Mouse (Mus musculus) monocyte, adult 5-6 weeks (primary cell): Measurements from ENCODE around the gene Tns3. TPM values are rescaled to one million over a fixed set of nuclear protein-coding genes. Genes with fewer than 3 reads are reported as not detected.

Source experiments
- ATAC-seq: fragments of 153-309, 156-312 bp; replicated peaks from 2 replicates; pipeline ENCODE4 v1.8.0; 2017; ENCODE audit warnings: mild to moderate bottlenecking; ENCODE audit not compliant: low TSS enrichment, insufficient number of reproducible peaks, severe bottlenecking, poor library complexity, low FRiP score
- total RNA-seq: library from RNA; stranded (forward); fragments of 200-1000, 200-491, 200-594 nt; gene quantifications from 3 replicates; pipeline ENCODE4 v1.2.3, GENCODE M21; 2017

Gene Tns3
- total RNA-seq, 1 experiment from 2014 or later: 6.5 TPM

- no peak for ATAC-seq
These were observed 195.9 kb downstream of the Tns3 start for GRCm38 (mm10) chr11:8468161-8469091.

GRCm38 (mm10) chr11:8467403-8468160 lies 196.8 kb downstream of the Tns3 start:
- no peak for ATAC-seq

- no peak for ATAC-seq
These were observed 200.5 kb downstream of the Tns3 start for GRCm38 (mm10) chr11:8463866-8464265.

GRCm38 (mm10) chr11:8462827-8463405 lies 201.4 kb downstream of the Tns3 start:
- ATAC-seq: no peak

- ATAC-seq: no peak
These were observed 203.5 kb downstream of the Tns3 start for GRCm38 (mm10) chr11:8460835-8461234.

GRCm38 (mm10) chr11:8457951-8458350 lies 206.4 kb downstream of the Tns3 start:
- ATAC-seq: no peak

- ATAC-seq: no peak
These were observed 207.6 kb downstream of the Tns3 start for GRCm38 (mm10) chr11:8456586-8457285.

GRCm38 (mm10) chr11:8455650-8456049 lies 208.7 kb downstream of the Tns3 start:
- no peak for ATAC-seq

- no peak for ATAC-seq
These were observed 211.1 kb downstream of the Tns3 start for GRCm38 (mm10) chr11:8453252-8453651.

- no peak for ATAC-seq
These were observed 212.6 kb downstream of the Tns3 start for GRCm38 (mm10) chr11:8451597-8452201.

GRCm38 (mm10) chr11:8450540-8450939 lies 213.8 kb downstream of the Tns3 start:
- no peak for ATAC-seq

- ATAC-seq: no peak
These were observed 218.4 kb downstream of the Tns3 start for GRCm38 (mm10) chr11:8445915-8446356.

- no peak for ATAC-seq
These were observed 219.4 kb downstream of the Tns3 start for GRCm38 (mm10) chr11:8444759-8445422.

- no peak; the same call in 1 of the 2 replicates for ATAC-seq
These were observed 220.6 kb downstream of the Tns3 start for GRCm38 (mm10) chr11:8443539-8444292.

- ATAC-seq: no peak
These were observed 223.6 kb downstream of the Tns3 start for GRCm38 (mm10) chr11:8440706-8441105.

GRCm38 (mm10) chr11:8440221-8440620 lies 224.1 kb downstream of the Tns3 start:
- ATAC-seq: no peak

- ATAC-seq: no peak
These were observed 225.3 kb downstream of the Tns3 start for GRCm38 (mm10) chr11:8439035-8439434.
